Mouse (Mus musculus) adrenal gland, postnatal 4 days (tissue): Measurements from ENCODE around the gene Prm1. TPM values are rescaled to one million over a fixed set of nuclear protein-coding genes. Genes with fewer than 3 reads are reported as not detected.

Source experiments
- DNase-seq, 2 experiments: peaks; one replicate each; pipeline ENCODE4 v3.0.0; 2021 to 2022; ENCODE audit warnings: low spot score in 2 of 2, mixed read lengths in 2 of 2
- total RNA-seq, 2 experiments: library from RNA; stranded (reverse); gene quantifications; 2 replicates each; pipeline ENCODE4 v1.2.3; 2021

The Prm1 gene
- total RNA-seq, 2 experiments from 2014 or later = not detected

DNA sequence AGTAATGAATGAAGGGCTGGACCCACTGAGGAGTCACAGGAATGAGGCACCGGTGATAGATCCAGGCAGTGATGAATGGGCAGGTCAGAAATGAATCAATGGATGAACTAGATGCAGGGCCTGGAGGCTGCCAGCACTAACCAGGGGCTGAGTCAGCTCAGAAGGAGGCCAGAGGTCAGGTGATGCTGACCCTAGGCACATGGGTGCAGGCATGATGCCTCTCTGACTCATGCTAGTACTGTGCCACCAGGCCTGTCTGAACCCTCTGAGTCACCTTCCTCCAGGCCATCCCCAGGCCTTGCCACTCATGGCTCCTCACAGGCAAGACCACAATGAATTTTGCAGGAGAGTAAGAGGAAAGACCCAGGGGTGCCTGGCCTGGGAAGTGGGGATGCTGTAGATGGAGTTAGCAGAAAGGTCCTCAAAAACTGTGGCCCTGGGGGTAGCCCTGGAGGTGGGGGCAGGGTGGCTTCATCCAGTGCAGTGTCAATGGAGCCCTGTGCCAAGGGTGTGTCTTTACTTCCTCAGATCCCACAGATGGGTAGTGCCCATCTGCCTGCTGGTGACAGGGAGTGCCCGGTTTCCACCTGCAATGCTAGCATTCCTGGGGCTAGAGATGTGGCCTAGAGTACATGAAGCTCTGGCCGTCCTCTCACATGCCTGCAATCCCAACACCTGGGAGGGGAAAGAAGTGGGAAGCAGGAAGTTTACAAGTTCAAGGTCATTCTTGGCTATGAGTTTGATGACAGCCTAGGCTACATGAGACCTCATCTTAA, 50.9 kb downstream of the Prm1 start:
- DNase-seq = peak in 1 of 2 experiments; percentile 37

DNA sequence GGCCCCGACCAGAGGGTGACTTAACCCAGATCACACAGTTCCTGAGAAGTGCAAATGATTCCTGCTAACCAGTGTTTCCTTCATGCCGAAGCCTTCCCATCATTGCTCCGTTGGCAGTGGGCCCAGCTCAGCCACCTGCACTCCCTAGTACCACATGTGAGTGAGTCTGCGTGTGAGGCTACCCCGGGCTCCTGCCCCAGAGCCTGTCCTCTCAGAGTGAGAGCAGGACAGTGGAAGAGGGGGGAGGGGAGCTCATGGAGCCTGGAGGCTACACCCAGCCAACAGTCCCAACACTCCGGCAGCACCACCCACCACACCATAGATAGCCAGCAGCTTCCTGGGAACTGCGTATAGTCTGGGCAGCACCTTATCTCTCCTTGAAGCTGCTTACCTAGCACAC, 55.8 kb downstream of the Prm1 start:
- DNase-seq = no peak

DNA sequence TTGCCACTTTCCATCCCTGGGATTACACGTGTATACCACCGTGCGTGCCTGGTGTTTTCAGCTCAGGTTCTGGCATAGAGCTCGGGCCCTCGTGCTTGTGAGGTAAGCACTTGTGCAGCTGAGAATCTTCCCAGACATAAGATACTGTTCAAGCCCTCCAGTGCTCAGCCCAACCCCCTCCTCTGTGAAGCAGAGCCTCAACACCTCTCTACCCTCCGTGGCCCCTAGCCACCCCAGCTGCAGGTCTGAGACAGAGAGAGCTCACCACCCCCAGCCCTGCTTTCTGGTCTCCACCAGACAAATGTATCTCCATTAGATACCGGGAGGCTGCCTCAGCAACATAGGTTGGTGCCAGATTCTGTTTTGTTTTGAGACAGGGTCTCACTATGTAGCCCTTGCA, 56.4 kb downstream of the Prm1 start:
- DNase-seq = no peak

Other genes with a start within 250 kb of the Prm1 start
- gene Socs1, start 20.3 kb downstream of the Prm1 start, total RNA-seq = 1 to 10 TPM; 6.4 to 7.0 TPM
- gene Tnp2, start 17.2 kb downstream of the Prm1 start, total RNA-seq = not detected
- gene Prm3, start 14.9 kb downstream of the Prm1 start, total RNA-seq = not detected
- gene Prm2, start 9.7 kb downstream of the Prm1 start, total RNA-seq = not detected
- gene Gm11172, start 7.1 kb upstream of the Prm1 start, total RNA-seq = not detected
- 1 to 10 TPM; 2.1 to 3.4 TPM for gene Rmi2, start 29.2 kb upstream of the Prm1 start, total RNA-seq